Mouse (Mus musculus) liver, postnatal 0 days (tissue): ENCODE measurements around the gene Ikzf3. TPM values are rescaled to one million over a fixed set of nuclear protein-coding genes. Genes with fewer than 3 reads are reported as not detected.

Experiments used
- ATAC-seq: fragments of 200-750 bp; cut with Nextera tagmentation; 2 replicates; pipeline ENCODE4 v1.8.0; 2017; ENCODE audit warnings: mild to moderate bottlenecking, moderate library complexity
- DNase-seq: peaks from one replicate; pipeline ENCODE4 v3.0.0-alpha.2; 2016
- H3K27ac ChIP-seq: fragments of 300-500 bp; sonication (generic); 2 replicates; pipeline ENCODE4 v1.5.1; 2014; ENCODE audit warnings: antibody characterized with exemption, moderate library complexity, mild to moderate bottlenecking, low read depth
- H3K27me3 ChIP-seq: fragments of 300-500 bp; sonication (generic); 2 replicates; pipeline ENCODE4 v1.6.1; 2014; ENCODE audit warnings: low read length, control low read depth, mixed read lengths; ENCODE audit not compliant: insufficient read depth
- H3K36me3 ChIP-seq: fragments of 300-500 bp; sonication (generic); replicated peaks from 2 replicates; pipeline ENCODE4 v1.6.1; 2014; ENCODE audit warnings: mild to moderate bottlenecking, control low read depth, low read length, moderate library complexity, mixed read lengths; ENCODE audit not compliant: insufficient read depth
- H3K4me1 ChIP-seq: fragments of 300-500 bp; sonication (generic); 2 replicates; pipeline ENCODE4 v1.6.1; 2014; ENCODE audit warnings: antibody characterized with exemption, mild to moderate bottlenecking, control low read depth; ENCODE audit not compliant: insufficient read depth
- H3K4me2 ChIP-seq: fragments of 300-500 bp; sonication (generic); 2 replicates; pipeline ENCODE4 v1.6.1; 2014; ENCODE audit warnings: low read depth, mild to moderate bottlenecking, low read length, moderate library complexity, mixed read lengths
- H3K4me3 ChIP-seq: fragments of 300-500 bp; sonication (generic); 2 replicates; pipeline ENCODE4 v1.5.1; 2014; ENCODE audit warnings: low read depth, low read length
- H3K9ac ChIP-seq: fragments of 300-500 bp; sonication (generic); replicated peaks from 2 replicates; pipeline ENCODE4 v1.6.1; 2014; ENCODE audit warnings: mild to moderate bottlenecking, moderate library complexity
- H3K9me3 ChIP-seq: fragments of 300-500 bp; sonication (generic); 2 replicates; pipeline ENCODE4 v1.6.1; 2016; ENCODE audit warnings: mild to moderate bottlenecking, control low read depth, low read length, mixed read lengths
- CTCF ChIP-seq: sonication (generic); IDR thresholded peaks from 2 replicates; pipeline ENCODE4 v1.5.1; 2016; ENCODE audit warnings: antibody characterized with exemption, low read depth
- EP300 ChIP-seq: IDR thresholded peaks from 2 replicates; pipeline ENCODE4 v1.6.1; 2016; ENCODE audit warnings: antibody characterized with exemption, low read depth, mild to moderate bottlenecking
- WGBS: fragments of 180-500 bp; shearing (Covaris S2); extraction: QIAGEN DNeasy Blood & Tissue Kit; methylation state at CpG from one replicate; pipeline ENCODE4 v1.1.7; 2014; ENCODE audit not compliant: insufficient replicate concordance; 5-methylcytosine and 5-hydroxymethylcytosine counted together
- polyA plus RNA-seq: library from polyadenylated mRNA; unstranded; fragments of >200 nt; fragmentation: Nextera tagmentation; extraction: Ambion mirVana; gene quantifications from 2 replicates; pipeline ENCODE4 v1.2.1, GENCODE M21; 2015

Ikzf3 gene
- polyA plus RNA-seq, 1 experiment from 2014 or later, result 1.3 TPM

DNA sequence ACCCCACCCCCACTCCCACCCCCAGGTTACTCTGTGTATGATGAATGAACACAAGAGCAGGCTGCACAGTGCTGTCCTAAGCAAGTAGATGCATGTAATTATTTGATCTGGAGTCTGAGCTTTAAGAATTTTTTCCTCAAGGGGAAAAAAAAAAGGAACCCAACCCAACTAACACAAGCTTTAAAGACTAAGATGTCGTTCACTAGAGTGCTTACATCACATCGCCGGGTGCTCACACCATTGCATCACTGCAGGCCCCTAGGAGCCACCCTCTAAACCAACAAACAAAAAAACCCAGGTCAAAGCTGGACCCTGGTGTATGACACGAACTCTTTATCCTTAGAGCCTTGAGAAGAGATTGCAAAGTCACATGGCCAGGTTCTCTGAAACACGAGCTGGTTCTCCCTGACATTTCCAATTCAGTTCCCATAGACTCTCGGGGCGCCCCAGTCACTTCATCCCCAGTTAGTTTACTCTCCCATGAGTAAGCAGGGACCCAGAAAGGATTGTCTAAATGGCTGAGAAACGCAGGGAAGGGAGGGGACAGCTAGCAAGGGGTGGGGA, 71.8 kb downstream of the Ikzf3 start:
- H3K4me1 ChIP-seq, result peaks cover 6% of the 10 kb centered on the region; the same call in 1 of the 2 replicates
- H3K27ac ChIP-seq, result no peak overlapping the region
- H3K9ac ChIP-seq, result no peak overlapping the region
- TF ChIP-seq EP300 (no peak), CTCF (no peak)
- ATAC-seq (no peak), DNase-seq (no peak)
- no peaks in the 10 kb centered on the region for H3K9me3 ChIP-seq
- no peak overlapping the region for H3K4me3 ChIP-seq
- 36% methylated on average over 8 of the region's 8 CpGs for WGBS
- no peak overlapping the region for H3K4me2 ChIP-seq
- no peaks in the 10 kb centered on the region for H3K36me3 ChIP-seq
- 0 out of 2 replicates have a peak, but pooled peaks cover 2% of the 10 kb centered on the region for H3K27me3 ChIP-seq

DNA sequence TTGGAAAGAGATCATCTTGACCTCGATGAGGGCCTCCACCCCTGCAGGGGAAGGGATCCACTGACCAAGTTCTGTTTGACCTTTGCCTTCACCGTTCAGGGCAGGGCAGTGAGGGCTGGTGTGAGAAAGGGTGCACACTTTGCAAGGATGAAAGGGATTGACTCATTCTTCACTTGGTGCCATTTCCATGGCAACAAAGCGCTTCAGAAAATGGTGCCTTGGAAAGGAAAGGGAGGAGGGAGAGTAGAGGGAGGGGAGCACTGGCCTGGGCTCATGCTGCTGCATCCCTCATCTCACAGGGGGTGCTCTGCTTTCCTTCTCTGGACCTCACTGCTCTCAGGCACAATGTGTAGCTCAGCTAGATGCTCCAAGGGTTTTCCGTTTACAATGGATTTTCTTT, 73.1 kb downstream of the Ikzf3 start:
- no peak for ATAC-seq
- H3K4me3 ChIP-seq, result no peak overlapping the region
- H3K36me3 ChIP-seq, result no peaks in the 10 kb centered on the region
- TF ChIP-seq EP300, result no peak
- TF ChIP-seq CTCF, result no peak
- H3K4me2 ChIP-seq, result no peak overlapping the region
- H3K27ac ChIP-seq, result no peak overlapping the region
- 58% methylated on average over 4 of the region's 4 CpGs for WGBS
- no peak overlapping the region for H3K9ac ChIP-seq
- H3K4me1 ChIP-seq, result peaks cover 6% of the 10 kb centered on the region; the same call in 1 of the 2 replicates
- no peaks in the 10 kb centered on the region for H3K9me3 ChIP-seq
- H3K27me3 ChIP-seq, result 0 out of 2 replicates have a peak, but pooled peaks cover 2% of the 10 kb centered on the region
- DNase-seq, result no peak

DNA sequence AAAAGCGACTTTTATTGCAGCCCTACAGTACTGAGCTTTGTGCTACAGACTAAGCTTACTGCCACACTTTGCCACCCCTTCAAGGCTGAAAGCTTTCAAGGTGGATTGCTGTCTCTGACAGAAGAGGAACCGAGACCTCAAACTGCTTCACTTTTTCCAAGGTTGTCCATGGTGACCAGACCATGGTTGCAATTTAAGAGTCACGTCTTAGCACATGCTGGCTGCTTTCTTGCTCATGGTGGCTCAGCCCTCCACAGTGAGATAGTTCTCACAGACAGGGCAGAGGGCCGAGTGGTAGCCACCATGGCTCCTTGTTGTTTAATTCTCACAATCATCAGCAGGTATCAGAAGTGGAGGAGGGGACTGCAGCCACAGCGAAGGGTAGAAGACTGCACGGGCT, 75.0 kb downstream of the Ikzf3 start:
- no peaks in the 10 kb centered on the region for H3K9me3 ChIP-seq
- peaks cover 6% of the 10 kb centered on the region; the same call in 1 of the 2 replicates for H3K4me1 ChIP-seq
- H3K36me3 ChIP-seq, result no peaks in the 10 kb centered on the region
- TF ChIP-seq EP300 (no peak), CTCF (no peak)
- no peak for DNase-seq
- H3K27me3 ChIP-seq, result 0 out of 2 replicates have a peak, but pooled peaks cover 2% of the 10 kb centered on the region
- no peak for ATAC-seq
- 61% methylated on average over 6 of the region's 6 CpGs for WGBS
- no peak overlapping the region for H3K27ac ChIP-seq
- H3K9ac ChIP-seq, result no peak overlapping the region
- H3K4me2 ChIP-seq, result no peak overlapping the region
- H3K4me3 ChIP-seq, result no peak overlapping the region

DNA sequence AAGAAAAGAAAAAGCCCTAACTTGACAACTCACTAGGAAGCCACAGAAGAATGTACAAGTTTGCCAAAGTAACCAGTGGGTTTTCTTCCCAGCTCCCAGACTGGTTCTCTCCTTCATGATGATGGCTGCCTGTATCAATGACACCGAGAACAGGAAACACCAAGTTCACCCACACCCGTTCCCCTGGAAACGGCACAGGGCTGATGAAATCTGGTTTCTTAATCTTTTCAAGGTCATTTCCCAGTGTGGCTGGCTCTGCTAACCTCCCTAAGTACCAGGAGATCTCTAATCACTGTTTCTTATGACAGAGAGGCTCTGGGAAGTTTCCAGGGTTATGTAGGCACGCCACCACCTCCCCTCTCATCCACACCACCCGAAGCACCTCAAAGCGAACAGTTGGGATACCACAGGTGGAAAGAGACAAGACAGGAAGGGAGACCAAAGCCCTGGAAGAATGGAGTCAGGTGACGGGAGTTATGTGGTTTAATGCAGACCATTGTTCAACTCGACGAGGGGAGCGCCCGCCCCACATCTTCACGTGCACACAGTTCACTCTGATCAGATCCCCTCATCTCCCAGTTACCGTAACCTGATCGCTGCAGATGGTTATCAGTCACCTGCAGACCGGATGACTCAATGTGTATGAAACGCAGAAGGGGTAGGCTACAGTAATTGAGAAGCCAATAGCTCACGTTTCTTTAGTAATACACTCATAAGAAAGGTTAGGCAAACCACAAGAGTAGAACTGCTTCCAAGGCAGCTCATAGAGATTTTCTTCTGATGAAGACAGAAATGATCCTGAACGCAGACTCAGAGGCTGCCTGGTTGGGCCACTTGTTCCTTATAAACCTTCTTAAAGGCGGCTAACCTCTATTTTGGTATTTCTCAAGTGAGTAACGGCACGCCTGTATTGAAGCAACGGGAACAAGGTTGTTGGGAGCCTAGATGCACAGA, 75.8 kb downstream of the Ikzf3 start:
- Histone ChIP-seq H3K4me3 (no peak overlapping the region), H3K27me3 (0 out of 2 replicates have a peak, but pooled peaks cover 2% of the 10 kb centered on the region), H3K27ac (no peak overlapping the region), H3K9ac (no peak overlapping the region), H3K4me2 (no peak overlapping the region), H3K9me3 (no peaks in the 10 kb centered on the region), H3K36me3 (no peaks in the 10 kb centered on the region), H3K4me1 (peaks cover 6% of the 10 kb centered on the region; the same call in 1 of the 2 replicates)
- ATAC-seq, result no peak
- no peak for DNase-seq
- TF ChIP-seq CTCF, result no peak
- TF ChIP-seq EP300, result no peak
- 58% methylated on average over 22 of the region's 22 CpGs for WGBS

DNA sequence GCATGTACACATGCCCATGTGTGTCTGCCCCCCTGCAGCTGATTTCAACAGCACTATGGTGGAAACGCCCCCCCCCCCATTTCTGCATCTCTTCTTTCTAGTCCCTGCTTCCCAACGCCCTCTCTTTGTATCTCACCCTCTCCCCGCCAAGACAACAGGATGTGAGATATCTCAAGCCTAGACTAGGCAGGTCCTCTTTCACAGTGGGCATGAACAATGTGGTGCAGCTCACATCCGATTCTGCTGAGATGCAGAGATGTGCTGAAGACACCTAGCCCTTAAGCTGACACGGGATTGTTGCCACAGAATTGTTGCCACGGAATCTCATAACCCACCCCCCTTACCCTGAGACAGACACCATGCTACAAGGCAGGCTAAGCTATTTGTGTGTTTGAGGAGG, 81.3 kb downstream of the Ikzf3 start:
- H3K27ac ChIP-seq, result no peak overlapping the region
- 64% methylated on average over 6 of the region's 6 CpGs for WGBS
- H3K9ac ChIP-seq, result no peak overlapping the region
- no peaks in the 10 kb centered on the region for H3K36me3 ChIP-seq
- H3K4me3 ChIP-seq, result no peak overlapping the region
- peaks cover 2% of the 10 kb centered on the region; the same call in 1 of the 2 replicates for H3K27me3 ChIP-seq
- ATAC-seq (no peak), DNase-seq (no peak)
- H3K4me2 ChIP-seq, result no peak overlapping the region
- TF ChIP-seq CTCF (no peak), EP300 (no peak)
- no peaks in the 10 kb centered on the region for H3K4me1 ChIP-seq
- no peaks in the 10 kb centered on the region for H3K9me3 ChIP-seq

DNA sequence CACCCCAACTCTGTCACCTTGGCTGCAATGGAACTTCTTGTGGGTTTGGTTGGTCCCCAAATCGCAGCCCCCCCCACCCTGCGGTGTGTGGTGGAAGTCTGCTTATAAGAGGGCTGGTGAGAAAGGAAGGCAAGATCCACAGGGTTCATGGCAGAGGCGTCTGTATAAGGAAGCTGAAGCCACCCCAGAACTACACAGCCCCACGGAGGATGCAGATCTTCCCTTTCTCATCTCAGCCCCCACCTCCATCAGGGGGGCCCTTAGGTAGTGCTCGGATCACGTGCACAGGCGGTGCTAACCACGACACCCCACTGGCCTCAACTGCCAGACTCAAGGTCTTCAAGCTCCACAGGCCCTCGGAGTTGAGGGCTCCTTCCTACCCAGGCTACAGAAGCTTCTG, 81.9 kb downstream of the Ikzf3 start:
- no peak for ATAC-seq
- no peak overlapping the region for H3K4me2 ChIP-seq
- no peaks in the 10 kb centered on the region for H3K36me3 ChIP-seq
- H3K9ac ChIP-seq, result no peak overlapping the region
- H3K4me3 ChIP-seq, result no peak overlapping the region
- no peaks in the 10 kb centered on the region for H3K9me3 ChIP-seq
- no peaks in the 10 kb centered on the region for H3K4me1 ChIP-seq
- TF ChIP-seq EP300, result no peak
- peaks cover 8% of the 10 kb centered on the region for H3K27me3 ChIP-seq
- no peak overlapping the region for H3K27ac ChIP-seq
- DNase-seq, result no peak
- 68% methylated on average over 9 of the region's 9 CpGs for WGBS
